Mouse (Mus musculus) liver, embryonic 15.5 days (tissue): ENCODE measurements around the gene Poc1b. TPM values are rescaled to one million over a fixed set of nuclear protein-coding genes. Genes with fewer than 3 reads are reported as not detected.

Experiments
- ATAC-seq: fragments of 200-750 bp; cut with Nextera tagmentation; 2 replicates; pipeline ENCODE4 v1.8.0; 2017; ENCODE audit warnings: moderate number of reproducible peaks, mild to moderate bottlenecking, moderate library complexity; ENCODE audit not compliant: insufficient read depth
- H3K27ac ChIP-seq: fragments of 300-500 bp; sonication (generic); replicated peaks from 2 replicates; pipeline ENCODE4 v1.5.1; 2015; ENCODE audit warnings: mild to moderate bottlenecking, inconsistent platforms
- H3K27me3 ChIP-seq: fragments of 300-500 bp; sonication (generic); 2 replicates; pipeline ENCODE4 v1.6.1; 2015; ENCODE audit warnings: mild to moderate bottlenecking, inconsistent platforms
- H3K36me3 ChIP-seq: fragments of 300-500 bp; sonication (generic); replicated peaks from 2 replicates; pipeline ENCODE4 v1.6.1; 2015; ENCODE audit warnings: moderate library complexity, mild to moderate bottlenecking, inconsistent platforms
- H3K4me1 ChIP-seq: fragments of 300-500 bp; sonication (generic); replicated peaks from 2 replicates; pipeline ENCODE4 v1.6.1; 2015; ENCODE audit warnings: inconsistent platforms
- H3K4me2 ChIP-seq: fragments of 300-500 bp; sonication (generic); 2 replicates; pipeline ENCODE4 v1.6.1; 2015; ENCODE audit warnings: moderate library complexity, mild to moderate bottlenecking, inconsistent platforms
- H3K4me3 ChIP-seq: fragments of 300-500 bp; sonication (generic); replicated peaks from 2 replicates; pipeline ENCODE4 v1.5.1; 2015; ENCODE audit warnings: mild to moderate bottlenecking, inconsistent platforms
- H3K9ac ChIP-seq: fragments of 300-500 bp; sonication (generic); 2 replicates; pipeline ENCODE4 v1.6.1; 2015; ENCODE audit warnings: moderate library complexity, mild to moderate bottlenecking, inconsistent platforms
- H3K9me3 ChIP-seq: fragments of 300-500 bp; sonication (generic); replicated peaks from 2 replicates; pipeline ENCODE4 v1.6.1; 2016; ENCODE audit warnings: inconsistent platforms
- WGBS: fragments of 180-500 bp; shearing (Covaris S2); methylation state at CpG from one replicate; pipeline ENCODE4 v1.1.7; 2015; ENCODE audit warnings: mixed read lengths; ENCODE audit not compliant: insufficient replicate concordance; 5-methylcytosine and 5-hydroxymethylcytosine counted together
- polyA plus RNA-seq: library from polyadenylated mRNA; unstranded; fragments of >200 nt; fragmentation: Nextera tagmentation; extraction: Ambion mirVana; gene quantifications from 2 replicates; pipeline ENCODE4 v1.2.1, GENCODE M21; 2015

The Poc1b gene
- polyA plus RNA-seq, 1 experiment from 2014 or later, result 5.0 TPM

- WGBS, result 48% methylated on average over 5 of the region's 5 CpGs
- no peaks in the 10 kb centered on the region for H3K36me3 ChIP-seq
- peaks cover 5% of the 10 kb centered on the region for H3K4me1 ChIP-seq
- no peak overlapping the region for H3K27ac ChIP-seq
- H3K27me3 ChIP-seq, result no peaks in the 10 kb centered on the region
- no peak for ATAC-seq
- no peak overlapping the region for H3K4me2 ChIP-seq
- no peaks in the 10 kb centered on the region for H3K9me3 ChIP-seq
- H3K9ac ChIP-seq, result no peak overlapping the region
- no peak overlapping the region for H3K4me3 ChIP-seq
Measured at GRCm38 (mm10) chr10:99243907-99244489, 137.2 kb downstream of the Poc1b start.

GRCm38 (mm10) chr10:99244655-99245260, 137.9 kb downstream of the Poc1b start:
- H3K36me3 ChIP-seq, result no peaks in the 10 kb centered on the region
- no peak for ATAC-seq
- 42% methylated on average over 7 of the region's 7 CpGs for WGBS
- no peak overlapping the region for H3K9ac ChIP-seq
- no peaks in the 10 kb centered on the region for H3K27me3 ChIP-seq
- H3K27ac ChIP-seq, result no peak overlapping the region
- peaks cover 5% of the 10 kb centered on the region for H3K4me1 ChIP-seq
- H3K4me3 ChIP-seq, result no peak overlapping the region
- H3K9me3 ChIP-seq, result no peaks in the 10 kb centered on the region
- H3K4me2 ChIP-seq, result no peak overlapping the region

GRCm38 (mm10) chr10:99246797-99247508, 140.1 kb downstream of the Poc1b start:
- Histone ChIP-seq H3K27me3 (no peaks in the 10 kb centered on the region), H3K27ac (no peak overlapping the region), H3K4me2 (no peak overlapping the region), H3K9me3 (no peaks in the 10 kb centered on the region), H3K36me3 (no peaks in the 10 kb centered on the region), H3K4me3 (no peak overlapping the region), H3K9ac (no peak overlapping the region), H3K4me1 (peaks cover 1% of the 10 kb centered on the region)
- ATAC-seq, result no peak
- WGBS, result 60% methylated on average over 20 of the region's 20 CpGs

Other genes with a start within 250 kb of the Poc1b start
- gene Atp2b1, start 192.6 kb upstream of the Poc1b start, polyA plus RNA-seq, result 30.9 and 33.3 TPM in 2 replicates
- 2.7 and 3.2 TPM in 2 replicates for gene Galnt4, start 1.1 kb downstream of the Poc1b start, polyA plus RNA-seq
- not detected in 2 replicates for gene Phxr2, start 19.3 kb downstream of the Poc1b start, polyA plus RNA-seq
- gene Dusp6, start 156.2 kb downstream of the Poc1b start, polyA plus RNA-seq, result 19.1 and 25.6 TPM in 2 replicates